Mouse (Mus musculus): ENCODE measurements around the gene Gm3020.
"Not testable (repeated sequence)": the region's sequence is repeated elsewhere in the genome, so short reads cannot be mapped to it uniquely, and the experiment has no call there.

Gene Gm3020

DNA sequence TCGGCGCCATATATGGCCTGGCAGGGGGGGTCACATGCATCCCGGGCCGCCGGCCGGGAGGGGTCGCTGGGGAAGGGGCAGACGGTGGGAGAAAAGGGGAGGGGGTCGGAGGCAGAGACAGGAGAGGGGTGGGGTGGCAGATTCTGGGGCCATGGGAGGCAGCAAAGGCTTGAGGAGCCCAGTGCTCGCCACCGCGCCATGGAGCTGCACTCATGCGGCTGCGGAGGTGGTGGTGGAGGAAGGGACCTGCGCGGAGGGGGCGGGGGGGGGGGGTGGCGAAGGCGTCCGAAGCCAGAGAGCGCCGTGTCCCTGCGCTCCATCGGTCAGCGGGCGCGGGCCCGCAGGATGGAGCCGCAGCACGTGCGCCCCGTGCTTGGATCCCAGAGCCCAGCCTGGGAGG is at the start of gene Gm3020:
Gene Gm3020, plus strand, starts transcription at position 301 of the 400 bp plus-strand sequence.
- not testable (repeated sequence) for DNase-seq (ENCODE audit: low read depth, low spot score)

DNA sequence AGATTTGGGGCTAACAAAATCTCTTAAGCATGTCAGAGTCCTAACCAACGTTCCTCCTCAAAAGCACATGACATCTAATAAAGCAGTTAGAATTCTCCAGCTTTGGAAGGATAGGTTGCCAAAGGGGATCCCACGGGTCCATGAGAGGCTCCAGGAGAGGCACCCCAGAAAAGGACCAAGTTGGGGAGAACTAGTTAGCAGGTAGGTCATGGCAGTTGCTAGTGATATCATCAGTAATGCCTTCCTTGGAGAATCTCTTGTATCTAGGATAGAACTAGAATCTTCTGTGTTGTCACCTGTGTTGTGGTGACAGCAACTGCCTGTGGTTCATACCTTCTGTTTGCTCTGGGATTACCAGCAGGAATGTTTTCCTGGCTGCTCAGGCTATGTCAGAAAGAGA is 17.6 kb upstream of the Gm3020 start, which contains the start of gene Gm3012:
Gene Gm3012, plus strand, starts transcription at position 301 of the 400 bp plus-strand sequence.
- DNase-seq (ENCODE audit: low read depth, low spot score), result not testable (repeated sequence)

DNA sequence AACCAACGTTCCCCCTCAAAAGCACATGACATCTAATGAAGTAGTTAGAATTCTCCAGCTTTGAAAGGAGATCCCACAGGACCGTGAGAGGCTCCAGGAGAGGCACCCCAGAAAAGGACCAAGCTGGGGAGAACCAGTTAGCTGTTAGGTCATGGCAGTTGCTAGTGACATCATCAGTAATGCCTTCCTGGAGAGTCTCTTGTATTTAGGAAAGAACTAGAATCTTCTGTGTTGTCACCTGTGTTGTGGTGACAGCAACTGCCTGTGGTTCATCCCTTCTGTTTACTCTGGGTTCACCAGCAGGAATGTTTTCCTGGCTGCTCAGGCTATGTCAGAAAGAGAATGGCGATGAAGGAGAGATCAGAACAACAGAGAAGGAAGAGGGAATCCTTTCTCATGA is 36.7 kb downstream of the Gm3020 start, which contains the start of gene Gm3043:
Gene Gm3043, plus strand, starts transcription at position 301 of the 400 bp plus-strand sequence.
- DNase-seq (ENCODE audit: low read depth, low spot score), result not testable (repeated sequence)
